Comparison of ENCODE assay signal across 25 mouse cellular contexts in genomic region chr2:135051540-135052288, GRCm38 (mm10).
DNase-seq lines count a peak whose midpoint lies in the region; ATAC-seq and TF ChIP-seq lines count a peak whose summit lies in the region.
"Had no signal": no experiment of that assay in that cellular context is flagged by ENCODE, and none has a peak within 500 bp of the region (broad histone marks: within the 10 kb centered on the region; RNA-seq: fewer than 3 reads in every experiment).

No protein-coding gene starts in this region.

- no peak for DNase-seq in heart, adult 8-10 months (ENCODE audit: low spot score)
- DNase-seq in Patski (ENCODE audit: low read depth, low spot score): peak; percentile 64
- no peak for DNase-seq in forebrain, postnatal 0 days
- no peak for DNase-seq in midbrain, embryonic 14.5 days
- DNase-seq: cerebellum, adult 11 months; cerebellum, adult 9-11 months; gastrocnemius, postnatal 10 days; layer of hippocampus, adult 9-11 months; liver, embryonic 13.5 days; lung, adult 2 months; lung, postnatal 14 days; retina, postnatal 1 day; right cerebral cortex, postnatal 25 days; spleen, adult 18-20 months; thymus, postnatal 14 days had no signal

- no peak overlapping the region for H3K4me3 ChIP-seq in heart, embryonic 13.5 days
- H3K4me3 ChIP-seq in kidney, embryonic 16.5 days (ENCODE audit: low read length): no peak overlapping the region
- no peak overlapping the region for H3K4me3 ChIP-seq in kidney, embryonic 14.5 days (ENCODE audit: low read length)
- H3K4me3 ChIP-seq in forebrain, postnatal 0 days (ENCODE audit: low read depth, low read length): no peak overlapping the region
- no peak overlapping the region for H3K4me3 ChIP-seq in midbrain, embryonic 14.5 days (replicated peaks; ENCODE audit: low read depth, low read length)
- H3K4me3 ChIP-seq: embryonic facial prominence, embryonic 15.5 days; forebrain, embryonic 15.5 days; hindbrain, embryonic 10.5 days; liver, embryonic 13.5 days; midbrain, embryonic 12.5 days; neural tube, embryonic 12.5 days had no signal

- no peaks in the 10 kb centered on the region for H3K9me3 ChIP-seq in heart, embryonic 13.5 days
- H3K9me3 ChIP-seq in kidney, embryonic 16.5 days (ENCODE audit: low read length): no peaks in the 10 kb centered on the region
- H3K9me3 ChIP-seq in kidney, embryonic 14.5 days (ENCODE audit: control insufficient read depth, low read length): no peaks in the 10 kb centered on the region
- H3K9me3 ChIP-seq in forebrain, postnatal 0 days (ENCODE audit: low read length): no peaks in the 10 kb centered on the region
- H3K9me3 ChIP-seq in midbrain, embryonic 14.5 days (ENCODE audit: control insufficient read depth, low read length): no peaks in the 10 kb centered on the region
- H3K9me3 ChIP-seq: embryonic facial prominence, embryonic 15.5 days; forebrain, embryonic 15.5 days; hindbrain, embryonic 10.5 days; liver, embryonic 13.5 days; midbrain, embryonic 12.5 days; neural tube, embryonic 12.5 days had no signal

- no peaks in the 10 kb centered on the region for H3K27me3 ChIP-seq in heart, embryonic 13.5 days (replicated peaks)
- no peaks in the 10 kb centered on the region for H3K27me3 ChIP-seq in kidney, embryonic 16.5 days (ENCODE audit: insufficient read depth, low read length)
- H3K27me3 ChIP-seq in kidney, embryonic 14.5 days (ENCODE audit: control insufficient read depth, insufficient read depth, low read length): no peaks in the 10 kb centered on the region
- H3K27me3 ChIP-seq in Patski: no peaks in the 10 kb centered on the region
- H3K27me3 ChIP-seq in forebrain, postnatal 0 days (ENCODE audit: insufficient read depth, low read length): no peaks in the 10 kb centered on the region
- no peaks in the 10 kb centered on the region for H3K27me3 ChIP-seq in midbrain, embryonic 14.5 days (ENCODE audit: control insufficient read depth, insufficient read depth, low read length)
- H3K27me3 ChIP-seq: embryonic facial prominence, embryonic 15.5 days; forebrain, embryonic 15.5 days; liver, embryonic 13.5 days; midbrain, embryonic 12.5 days; neural tube, embryonic 12.5 days had no signal

- ATAC-seq in heart, embryonic 13.5 days (ENCODE audit: extremely low read depth, insufficient number of reproducible peaks, low FRiP score, low TSS enrichment): no peak
- peak; percentile 42; the same call in 1 of the 2 replicates for ATAC-seq in kidney, embryonic 16.5 days (ENCODE audit: low FRiP score, low TSS enrichment)
- ATAC-seq in kidney, embryonic 14.5 days (ENCODE audit: low FRiP score, low TSS enrichment): no peak; the same call in 1 of the 2 replicates
- ATAC-seq in Patski: peak; percentile 86
- no peak for ATAC-seq in forebrain, postnatal 0 days
- no peak for ATAC-seq in midbrain, embryonic 14.5 days (ENCODE audit: low FRiP score, low TSS enrichment)
- ATAC-seq: forebrain, embryonic 15.5 days; hindbrain, postnatal 0 days; intestine, embryonic 16.5 days had no signal

- H3K27ac ChIP-seq in heart, embryonic 13.5 days (replicated peaks): peak overlapping the region; percentile 52
- H3K27ac ChIP-seq in kidney, embryonic 16.5 days (ENCODE audit: low read length): no peak overlapping the region
- H3K27ac ChIP-seq in kidney, embryonic 14.5 days (ENCODE audit: low read depth, low read length): no peak overlapping the region
- no peak overlapping the region for H3K27ac ChIP-seq in forebrain, postnatal 0 days (ENCODE audit: low read depth, low read length)
- no peak overlapping the region for H3K27ac ChIP-seq in midbrain, embryonic 14.5 days (replicated peaks; ENCODE audit: low read depth, low read length)
- H3K27ac ChIP-seq: embryonic facial prominence, embryonic 15.5 days; forebrain, embryonic 15.5 days; hindbrain, embryonic 10.5 days; hindbrain, postnatal 0 days; liver, embryonic 13.5 days; midbrain, embryonic 12.5 days; neural tube, embryonic 12.5 days had no signal

- POLR2A ChIA-PET in Patski (lab: Charles Lee): no interaction called here

- H3K4me1 ChIP-seq in heart, embryonic 13.5 days: peaks cover 24% of the 10 kb centered on the region
- H3K4me1 ChIP-seq in kidney, embryonic 16.5 days (ENCODE audit: insufficient read depth, low read length): no peaks in the 10 kb centered on the region
- no peaks in the 10 kb centered on the region for H3K4me1 ChIP-seq in kidney, embryonic 14.5 days (ENCODE audit: control insufficient read depth, insufficient read depth, low read length)
- H3K4me1 ChIP-seq in forebrain, postnatal 0 days (ENCODE audit: insufficient read depth): no peaks in the 10 kb centered on the region
- H3K4me1 ChIP-seq in midbrain, embryonic 14.5 days (ENCODE audit: control insufficient read depth, insufficient read depth, low read length): no peaks in the 10 kb centered on the region
- H3K4me1 ChIP-seq: embryonic facial prominence, embryonic 15.5 days; hindbrain, embryonic 10.5 days; liver, embryonic 13.5 days; midbrain, embryonic 12.5 days; neural tube, embryonic 12.5 days had no signal

- CTCF ChIA-PET in Patski (lab: Charles Lee): no interaction called here

- no peak overlapping the region for H3K4me2 ChIP-seq in heart, embryonic 13.5 days
- H3K4me2 ChIP-seq in kidney, embryonic 16.5 days (replicated peaks; ENCODE audit: low read depth, low read length): no peak overlapping the region
- H3K4me2 ChIP-seq in kidney, embryonic 14.5 days (replicated peaks; ENCODE audit: low read depth, low read length): no peak overlapping the region
- no peak overlapping the region for H3K4me2 ChIP-seq in forebrain, postnatal 0 days (ENCODE audit: low read depth)
- no peak overlapping the region for H3K4me2 ChIP-seq in midbrain, embryonic 14.5 days (ENCODE audit: low read length)
- H3K4me2 ChIP-seq: embryonic facial prominence, embryonic 15.5 days; forebrain, embryonic 15.5 days; liver, embryonic 13.5 days; midbrain, embryonic 12.5 days; neural tube, embryonic 12.5 days had no signal

- no peaks in the 10 kb centered on the region for H3K36me3 ChIP-seq in heart, embryonic 13.5 days
- no peaks in the 10 kb centered on the region for H3K36me3 ChIP-seq in kidney, embryonic 16.5 days (ENCODE audit: insufficient read depth, low read length)
- no peaks in the 10 kb centered on the region for H3K36me3 ChIP-seq in kidney, embryonic 14.5 days (ENCODE audit: control insufficient read depth, insufficient read depth, low read length)
- H3K36me3 ChIP-seq in forebrain, postnatal 0 days (ENCODE audit: insufficient read depth): no peaks in the 10 kb centered on the region
- H3K36me3 ChIP-seq in midbrain, embryonic 14.5 days (ENCODE audit: control insufficient read depth, insufficient read depth, low read length): no peaks in the 10 kb centered on the region
- H3K36me3 ChIP-seq: embryonic facial prominence, embryonic 15.5 days; forebrain, embryonic 15.5 days; hindbrain, embryonic 10.5 days; liver, embryonic 13.5 days; midbrain, embryonic 12.5 days; neural tube, embryonic 12.5 days had no signal

- no peak overlapping the region for H3K9ac ChIP-seq in heart, embryonic 13.5 days
- H3K9ac ChIP-seq in kidney, embryonic 16.5 days (replicated peaks; ENCODE audit: low read length): no peak overlapping the region
- no peak overlapping the region for H3K9ac ChIP-seq in kidney, embryonic 14.5 days (ENCODE audit: low read depth, low read length)
- H3K9ac ChIP-seq in forebrain, postnatal 0 days: no peak overlapping the region
- H3K9ac ChIP-seq in midbrain, embryonic 14.5 days (replicated peaks; ENCODE audit: low read length): no peak overlapping the region
- H3K9ac ChIP-seq: embryonic facial prominence, embryonic 15.5 days; forebrain, embryonic 15.5 days; liver, embryonic 13.5 days; midbrain, embryonic 12.5 days; neural tube, embryonic 12.5 days had no signal

- in situ Hi-C loops in Patski (cut with MboI; ENCODE audit: low pct_unique_long_range_greater_than_20kb): no loop called here

- WGBS in heart, embryonic 13.5 days: 34% methylated on average over 4 of the region's 4 CpGs
- 58% methylated on average over 4 of the region's 4 CpGs for WGBS in kidney, embryonic 16.5 days
- WGBS in kidney, embryonic 14.5 days: 62% methylated on average over 4 of the region's 4 CpGs
- WGBS in forebrain, postnatal 0 days: 88% methylated on average over 4 of the region's 4 CpGs
- WGBS in midbrain, embryonic 14.5 days: 92% methylated on average over 4 of the region's 4 CpGs

- no peak for TF ChIP-seq CTCF in Patski (IDR thresholded peaks at IDR 0.05)
- no peak for TF ChIP-seq CTCF in forebrain, postnatal 0 days (IDR thresholded peaks at IDR 0.05; ENCODE audit: low read depth)

Comparison
In these comparisons a context has a peak if more than half of its experiments do, and no peak if none do; other contexts are left out.
1. ATAC-seq: peak in kidney, embryonic 16.5 days (single experiment) and Patski (single experiment); none in heart, embryonic 13.5 days (single experiment), kidney, embryonic 14.5 days (single experiment), forebrain, postnatal 0 days (single experiment) and midbrain, embryonic 14.5 days (single experiment).